Mouse (Mus musculus): ENCODE data around the gene Il18.

DNA sequence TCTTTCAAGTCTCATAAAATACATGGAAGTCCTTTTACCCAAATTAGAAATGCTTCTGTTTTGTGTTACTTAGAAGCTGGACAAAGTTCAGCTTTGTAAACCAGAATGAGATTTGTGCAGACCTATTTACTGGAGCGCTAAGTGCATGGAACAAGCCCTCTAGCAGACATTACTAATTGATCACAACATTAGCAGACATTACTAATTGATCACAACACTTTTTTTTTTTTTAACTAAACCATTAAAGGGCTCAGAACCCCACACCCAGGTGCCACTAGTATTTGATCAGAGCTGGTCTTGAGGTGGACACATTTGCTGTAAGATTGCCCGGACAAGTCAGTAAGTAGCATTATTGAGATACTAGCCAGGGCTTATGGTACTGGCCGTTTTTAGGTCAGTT, 20.8 kb upstream of the Il18 start:
- TF ChIP-seq POLR2A (IDR thresholded peaks at IDR 0.05; ENCODE audit: borderline replicate concordance, extremely low read depth, insufficient read depth, insufficient read length, poor library complexity, severe bottlenecking), result no peak
- no peak for TF ChIP-seq CTCF (IDR thresholded peaks at IDR 0.05; ENCODE audit: borderline replicate concordance, extremely low read depth, insufficient read depth, insufficient read length)

All from brain, embryonic 14.5 days (tissue).